Comparison of ENCODE assay signal across 21 mouse cellular contexts in genomic region chr12:98545875-98546274, GRCm38 (mm10). TPM values are rescaled to one million over a fixed set of nuclear protein-coding genes. Genes with fewer than 3 reads are reported as not detected.
DNase-seq lines count a peak whose midpoint lies in the region; ATAC-seq and TF ChIP-seq lines count a peak whose summit lies in the region.
"Had no signal": no experiment of that assay in that cellular context is flagged by ENCODE, and none has a peak within 500 bp of the region (broad histone marks: within the 10 kb centered on the region; RNA-seq: fewer than 3 reads in every experiment).

No protein-coding gene starts in this region.

- H3K9me3 ChIP-seq in forebrain, embryonic 11.5 days (ENCODE audit: control insufficient read depth, low read length): no peaks in the 10 kb centered on the region
- H3K9me3 ChIP-seq in forebrain, embryonic 12.5 days: no peaks in the 10 kb centered on the region
- no peaks in the 10 kb centered on the region for H3K9me3 ChIP-seq in forebrain, embryonic 16.5 days (ENCODE audit: control insufficient read depth, low read length)
- H3K9me3 ChIP-seq: embryonic facial prominence, embryonic 10.5 days; heart, embryonic 13.5 days; limb, embryonic 13.5 days; megakaryocyte, embryonic 14.5 days; neural tube, embryonic 12.5 days had no signal

- no peak overlapping the region for H3K9ac ChIP-seq in forebrain, embryonic 11.5 days (ENCODE audit: low read length)
- H3K9ac ChIP-seq in forebrain, embryonic 12.5 days: no peak overlapping the region
- no peak overlapping the region for H3K9ac ChIP-seq in forebrain, embryonic 16.5 days (replicated peaks; ENCODE audit: low read depth, low read length)
- H3K9ac ChIP-seq: heart, embryonic 13.5 days; limb, embryonic 13.5 days; liver, embryonic 14.5 days; neural tube, embryonic 12.5 days had no signal

- no peak overlapping the region for H3K4me2 ChIP-seq in forebrain, embryonic 11.5 days (ENCODE audit: low read depth, low read length, severe bottlenecking)
- H3K4me2 ChIP-seq in forebrain, embryonic 12.5 days: no peak overlapping the region
- H3K4me2 ChIP-seq in forebrain, embryonic 16.5 days (ENCODE audit: low read length): no peak overlapping the region
- H3K4me2 ChIP-seq: heart, embryonic 13.5 days; limb, embryonic 13.5 days; neural tube, embryonic 12.5 days had no signal

- peak overlapping the region; percentile 25; the same call in 1 of the 2 replicates for H3K27ac ChIP-seq in forebrain, embryonic 11.5 days (ENCODE audit: low read depth, low read length)
- no peak overlapping the region for H3K27ac ChIP-seq in forebrain, embryonic 12.5 days
- H3K27ac ChIP-seq in layer of hippocampus, adult 2 months: peak overlapping the region; percentile 79; the same call in 1 of the 2 replicates
- H3K27ac ChIP-seq in forebrain, embryonic 16.5 days (ENCODE audit: low read length): peak overlapping the region; percentile 26
- H3K27ac ChIP-seq: embryonic facial prominence, embryonic 10.5 days; heart, embryonic 13.5 days; limb, embryonic 13.5 days; liver, embryonic 14.5 days; neural tube, embryonic 12.5 days had no signal

- no peaks in the 10 kb centered on the region for H3K36me3 ChIP-seq in forebrain, embryonic 11.5 days (ENCODE audit: control insufficient read depth, insufficient read depth, low read length)
- H3K36me3 ChIP-seq in forebrain, embryonic 12.5 days (replicated peaks): peaks cover 7% of the 10 kb centered on the region
- H3K36me3 ChIP-seq in forebrain, embryonic 16.5 days (ENCODE audit: control insufficient read depth, insufficient read depth): no peaks in the 10 kb centered on the region
- H3K36me3 ChIP-seq: embryonic facial prominence, embryonic 10.5 days; G1E; heart, embryonic 13.5 days; limb, embryonic 13.5 days; neural tube, embryonic 12.5 days had no signal

- ATAC-seq in forebrain, embryonic 11.5 days (replicated peaks; ENCODE audit: low FRiP score): no peak
- no peak for ATAC-seq in forebrain, embryonic 12.5 days (ENCODE audit: low FRiP score)
- ATAC-seq in forebrain, embryonic 16.5 days: peak; percentile 51
- ATAC-seq: CD4-positive, CD25-positive, alpha-beta regulatory T cell, adult 4 months had no signal

- TF ChIP-seq CTCF in layer of hippocampus, adult 2 months (conservative IDR thresholded peaks at IDR 0.05): no peak

- WGBS in forebrain, embryonic 11.5 days: 95% methylated on average over 2 of the region's 2 CpGs
- 92% methylated on average over 2 of the region's 2 CpGs for WGBS in forebrain, embryonic 12.5 days
- 46% methylated on average over 2 of the region's 2 CpGs for WGBS in forebrain, embryonic 16.5 days

- no peaks in the 10 kb centered on the region for H3K4me1 ChIP-seq in forebrain, embryonic 11.5 days (replicated peaks; ENCODE audit: control insufficient read depth, insufficient read depth, low read length)
- H3K4me1 ChIP-seq in forebrain, embryonic 12.5 days: peaks cover 3% of the 10 kb centered on the region; the same call in 1 of the 2 replicates
- H3K4me1 ChIP-seq in forebrain, embryonic 16.5 days (replicated peaks; ENCODE audit: control insufficient read depth, insufficient read depth, low read length): peaks cover 38% of the 10 kb centered on the region
- H3K4me1 ChIP-seq: embryonic facial prominence, embryonic 10.5 days; heart, embryonic 13.5 days; limb, embryonic 13.5 days; megakaryocyte, embryonic 14.5 days; neural tube, embryonic 12.5 days had no signal

- no peaks in the 10 kb centered on the region for H3K27me3 ChIP-seq in forebrain, embryonic 11.5 days (ENCODE audit: control insufficient read depth, insufficient read depth, low read length)
- H3K27me3 ChIP-seq in forebrain, embryonic 12.5 days: no peaks in the 10 kb centered on the region
- no peaks in the 10 kb centered on the region for H3K27me3 ChIP-seq in forebrain, embryonic 16.5 days (replicated peaks; ENCODE audit: control insufficient read depth, insufficient read depth, low read length)
- H3K27me3 ChIP-seq: heart, embryonic 13.5 days; limb, embryonic 13.5 days; megakaryocyte, embryonic 14.5 days; neural tube, embryonic 12.5 days had no signal

- no peak overlapping the region for H3K4me3 ChIP-seq in forebrain, embryonic 11.5 days (ENCODE audit: low read depth, low read length)
- no peak overlapping the region for H3K4me3 ChIP-seq in forebrain, embryonic 12.5 days (replicated peaks)
- no peak overlapping the region for H3K4me3 ChIP-seq in layer of hippocampus, adult 2 months
- H3K4me3 ChIP-seq in forebrain, embryonic 16.5 days (replicated peaks; ENCODE audit: low read length): no peak overlapping the region
- H3K4me3 ChIP-seq: embryonic facial prominence, embryonic 10.5 days; heart, embryonic 13.5 days; limb, embryonic 13.5 days; megakaryocyte, embryonic 14.5 days; neural tube, embryonic 12.5 days had no signal

- DNase-seq in forebrain, embryonic 11.5 days (ENCODE audit: low spot score): no peak
- no peak for DNase-seq in layer of hippocampus, adult 2 months (ENCODE audit: low spot score in 2 of 2)
- no peak for DNase-seq in layer of hippocampus, adult 9-10 months (ENCODE audit: low spot score)
- DNase-seq in cerebellum, adult 9-10 months: peak; percentile 90
- no peak for DNase-seq in ovary, postnatal 36 days (ENCODE audit: low spot score)
- DNase-seq in right cerebral cortex, postnatal 36 days (ENCODE audit: low spot score in 2 of 2): no peak
- DNase-seq: gastrocnemius, postnatal 36 days; heart, postnatal 4 days; kidney, adult 18-20 months; kidney, postnatal 14 days; retina, postnatal 1 day had no signal

RNA-seq across cellular contexts. Expression of gene Kcnk10, which starts 32.2 kb away (rescaled TPM):
- polyA plus RNA-seq in forebrain, embryonic 11.5 days (2014; fragmentation: Nextera tagmentation; extraction: Ambion mirVana): 38.5 and 39.2 TPM in 2 replicates
- polyA plus RNA-seq in forebrain, embryonic 12.5 days (2016; fragmentation: Nextera tagmentation; extraction: Ambion mirVana): 47.6 and 53.8 TPM in 2 replicates
- 10 to 100 TPM; 16.8 to 18.6 TPM for total RNA-seq in layer of hippocampus, adult 2 months (2021)
- 57.8 and 58.8 TPM in 2 replicates for polyA plus RNA-seq in forebrain, embryonic 16.5 days (2015; fragmentation: Nextera tagmentation; extraction: Ambion mirVana)
- total RNA-seq: gastrocnemius, postnatal 36 days; heart, postnatal 4 days had no signal
- polyA plus RNA-seq: G1E; liver, embryonic 14.5 days had no signal
